Mouse (Mus musculus) intestine, embryonic 16.5 days (tissue): ENCODE measurements around the gene Zic2. TPM values are rescaled to one million over a fixed set of nuclear protein-coding genes. Genes with fewer than 3 reads are reported as not detected.
"Not testable (repeated sequence)": the region's sequence is repeated elsewhere in the genome, so short reads cannot be mapped to it uniquely, and the experiment has no call there.

ENCODE experiments used
- ATAC-seq: fragments of 200-750 bp; cut with Nextera tagmentation; 2 replicates; pipeline ENCODE4 v1.8.0; 2017; ENCODE audit warnings: moderate TSS enrichment, moderate library complexity
- H3K27ac ChIP-seq: fragments of 300-500 bp; sonication (generic); 2 replicates; pipeline ENCODE4 v1.5.1; 2014; ENCODE audit warnings: mild to moderate bottlenecking, low read length
- H3K27me3 ChIP-seq: fragments of 300-500 bp; sonication (generic); replicated peaks from 2 replicates; pipeline ENCODE4 v1.6.1; 2014; ENCODE audit warnings: low read length, control low read depth, mixed read lengths; ENCODE audit not compliant: control insufficient read depth, insufficient read depth
- H3K36me3 ChIP-seq: fragments of 300-500 bp; sonication (generic); 2 replicates; pipeline ENCODE4 v1.6.1; 2014; ENCODE audit warnings: low read length, control low read depth; ENCODE audit not compliant: control insufficient read depth, insufficient read depth
- H3K4me1 ChIP-seq: fragments of 300-500 bp; sonication (generic); 2 replicates; pipeline ENCODE4 v1.6.1; 2014; ENCODE audit warnings: low read length, control low read depth, mixed read lengths; ENCODE audit not compliant: control insufficient read depth, insufficient read depth
- H3K4me2 ChIP-seq: fragments of 300-500 bp; sonication (generic); 2 replicates; pipeline ENCODE4 v1.6.1; 2014; ENCODE audit warnings: low read depth, low read length, control low read depth
- H3K4me3 ChIP-seq: fragments of 300-500 bp; sonication (generic); 2 replicates; pipeline ENCODE4 v1.5.1; 2014; ENCODE audit warnings: mild to moderate bottlenecking, low read length
- H3K9ac ChIP-seq: fragments of 300-500 bp; sonication (generic); 2 replicates; pipeline ENCODE4 v1.6.1; 2014; ENCODE audit warnings: low read depth, low read length
- H3K9me3 ChIP-seq: fragments of 300-500 bp; sonication (generic); 2 replicates; pipeline ENCODE4 v1.6.1; 2016; ENCODE audit warnings: low read length, control low read depth; ENCODE audit not compliant: control insufficient read depth
- WGBS: fragments of 180-500 bp; shearing (Covaris S2); extraction: QIAGEN DNeasy Blood & Tissue Kit; methylation state at CpG from one replicate; pipeline ENCODE4 v1.1.7; 2014; 5-methylcytosine and 5-hydroxymethylcytosine counted together
- polyA plus RNA-seq: library from polyadenylated mRNA; unstranded; fragments of >200 nt; fragmentation: Nextera tagmentation; extraction: Ambion mirVana; gene quantifications from 2 replicates; pipeline ENCODE4 v1.2.1, GENCODE M21; 2015

Zic2 gene
- polyA plus RNA-seq, 1 experiment from 2014 or later = not detected

DNA sequence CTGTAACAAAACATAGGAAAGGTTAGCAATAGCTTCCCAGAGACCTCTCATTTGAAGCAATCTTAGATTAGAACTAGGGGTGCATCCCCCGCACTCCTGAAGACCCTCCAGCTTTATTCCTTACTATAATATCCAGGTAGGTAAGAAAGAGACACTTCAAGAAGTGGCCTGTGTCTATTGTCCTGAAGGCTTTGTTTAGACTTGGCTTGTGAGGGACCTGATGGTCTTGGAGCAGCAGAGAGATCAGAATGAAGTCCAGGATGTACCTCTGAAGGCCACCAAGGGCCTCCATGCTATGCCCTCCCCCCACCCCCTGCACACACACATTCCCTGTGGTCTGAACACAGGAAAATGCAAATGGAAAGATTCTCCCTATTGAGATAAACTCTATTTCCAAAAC, 15.5 kb upstream of the Zic2 start:
- Histone ChIP-seq H3K27ac (no peak overlapping the region), H3K9ac (no peak overlapping the region), H3K4me3 (no peak overlapping the region), H3K4me1 (peaks cover 14% of the 10 kb centered on the region), H3K4me2 (no peak overlapping the region), H3K27me3 (peaks cover 53% of the 10 kb centered on the region), H3K36me3 (no peaks in the 10 kb centered on the region), H3K9me3 (no peaks in the 10 kb centered on the region)
- ATAC-seq = no peak
- WGBS = 86% methylated on average over 1 of the region's 1 CpGs

DNA sequence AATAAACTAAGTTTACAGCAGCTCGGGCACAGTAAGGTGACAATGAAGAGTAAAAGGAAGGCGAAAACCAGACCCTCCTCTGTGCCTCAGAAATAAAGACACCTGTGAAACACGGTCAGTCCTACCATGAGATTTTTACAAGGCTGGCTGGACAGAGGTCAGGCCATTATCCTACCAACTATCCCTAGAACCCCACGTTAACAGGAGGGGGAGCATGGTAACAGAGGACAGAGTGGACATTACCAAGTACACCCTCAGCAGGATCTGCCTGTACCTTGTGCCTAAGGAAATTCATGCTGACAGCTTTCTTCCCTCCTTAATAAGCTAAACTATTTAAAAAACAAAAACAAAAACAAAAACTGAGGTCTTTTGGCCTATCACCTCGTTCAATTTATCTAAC, 15.0 kb upstream of the Zic2 start:
- no peaks in the 10 kb centered on the region for H3K36me3 ChIP-seq
- no peaks in the 10 kb centered on the region for H3K9me3 ChIP-seq
- peaks cover 17% of the 10 kb centered on the region for H3K4me1 ChIP-seq
- no peak for ATAC-seq
- H3K9ac ChIP-seq = no peak overlapping the region
- H3K4me2 ChIP-seq = no peak overlapping the region
- peaks cover 53% of the 10 kb centered on the region for H3K27me3 ChIP-seq
- 49% methylated on average over 5 of the region's 5 CpGs for WGBS
- no peak overlapping the region for H3K4me3 ChIP-seq
- H3K27ac ChIP-seq = no peak overlapping the region

DNA sequence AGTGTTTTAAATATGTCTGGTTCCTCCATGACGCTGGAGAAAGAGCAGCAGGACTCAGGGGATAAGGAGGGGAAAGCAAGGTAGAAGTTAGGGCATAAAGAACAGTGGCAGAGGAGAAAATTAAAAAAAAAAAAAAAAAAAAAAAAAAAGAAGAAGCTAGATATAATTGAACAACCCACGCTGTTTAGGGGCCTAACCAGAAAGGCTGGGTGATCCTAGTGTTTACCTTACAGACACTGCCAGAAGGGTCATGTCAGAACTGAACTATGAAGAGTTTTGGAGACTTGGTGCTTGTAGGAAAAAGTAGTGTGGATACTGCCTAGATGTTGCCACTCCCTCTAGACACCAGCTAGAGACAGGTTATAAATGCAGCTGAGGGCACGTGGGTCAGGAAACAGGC, 13.7 kb upstream of the Zic2 start:
- WGBS = 33% methylated on average over 3 of the region's 3 CpGs
- ATAC-seq = no peak

DNA sequence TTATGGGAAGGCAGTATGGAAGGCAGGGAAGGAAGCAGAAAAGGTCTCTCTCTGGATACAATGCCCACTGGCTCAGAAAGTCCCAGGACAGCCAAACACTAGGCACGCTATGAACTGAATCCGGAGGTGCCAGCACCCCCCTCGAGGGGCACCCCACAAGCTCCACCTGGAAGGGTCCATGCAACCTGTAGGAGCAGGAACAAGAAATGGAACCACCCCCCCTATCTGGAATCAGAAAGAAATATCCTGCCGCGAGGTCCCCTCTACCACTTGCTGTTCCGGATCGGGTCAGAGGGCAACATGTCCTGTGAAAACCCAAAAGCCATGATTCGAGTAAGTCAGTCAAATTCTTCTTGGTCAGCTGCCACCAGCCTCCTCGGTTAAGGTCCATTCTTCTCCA, 13.3 kb upstream of the Zic2 start:
- no peaks in the 10 kb centered on the region for H3K36me3 ChIP-seq
- no peaks in the 10 kb centered on the region for H3K9me3 ChIP-seq
- H3K4me2 ChIP-seq = no peak overlapping the region
- no peak overlapping the region for H3K9ac ChIP-seq
- H3K27me3 ChIP-seq = peaks cover 66% of the 10 kb centered on the region
- H3K4me1 ChIP-seq = peaks cover 17% of the 10 kb centered on the region
- 28% methylated on average over 9 of the region's 9 CpGs for WGBS
- H3K4me3 ChIP-seq = no peak overlapping the region
- no peak overlapping the region for H3K27ac ChIP-seq
- no peak for ATAC-seq

More for the DNA sequence above, 13.7 kb upstream of the Zic2 start:
- H3K36me3 ChIP-seq = no peaks in the 10 kb centered on the region
- H3K4me2 ChIP-seq = no peak overlapping the region
- no peak overlapping the region for H3K4me3 ChIP-seq
- no peak overlapping the region for H3K27ac ChIP-seq
- H3K4me1 ChIP-seq = peaks cover 17% of the 10 kb centered on the region
- H3K27me3 ChIP-seq = peaks cover 61% of the 10 kb centered on the region
- no peak overlapping the region for H3K9ac ChIP-seq
- no peaks in the 10 kb centered on the region for H3K9me3 ChIP-seq

DNA sequence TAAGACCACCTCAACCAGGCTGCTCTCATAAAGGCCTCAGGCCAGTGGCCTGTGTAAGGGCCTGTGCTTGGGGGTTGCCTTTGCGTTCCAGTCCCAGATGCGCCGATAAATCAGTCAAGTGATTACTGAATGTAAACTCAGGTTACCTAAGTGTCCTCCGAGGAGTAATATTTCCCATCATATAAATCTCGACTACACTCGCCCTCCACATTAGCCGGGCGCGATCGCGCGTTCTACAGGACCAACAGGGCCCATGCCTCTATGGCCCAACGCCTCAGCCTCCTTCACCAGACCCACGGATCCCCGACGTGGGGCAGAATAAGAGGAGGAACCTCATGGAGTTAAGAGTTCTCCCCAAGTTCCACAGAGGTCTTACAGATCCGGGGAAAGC, 12.6 kb upstream of the Zic2 start:
- Histone ChIP-seq H3K9ac (no peak overlapping the region), H3K27me3 (peaks cover 70% of the 10 kb centered on the region), H3K4me2 (no peak overlapping the region), H3K27ac (no peak overlapping the region), H3K9me3 (no peaks in the 10 kb centered on the region), H3K4me1 (peaks cover 17% of the 10 kb centered on the region), H3K4me3 (no peak overlapping the region), H3K36me3 (no peaks in the 10 kb centered on the region)
- no peak for ATAC-seq
- 16% methylated on average over 17 of the region's 17 CpGs for WGBS

DNA sequence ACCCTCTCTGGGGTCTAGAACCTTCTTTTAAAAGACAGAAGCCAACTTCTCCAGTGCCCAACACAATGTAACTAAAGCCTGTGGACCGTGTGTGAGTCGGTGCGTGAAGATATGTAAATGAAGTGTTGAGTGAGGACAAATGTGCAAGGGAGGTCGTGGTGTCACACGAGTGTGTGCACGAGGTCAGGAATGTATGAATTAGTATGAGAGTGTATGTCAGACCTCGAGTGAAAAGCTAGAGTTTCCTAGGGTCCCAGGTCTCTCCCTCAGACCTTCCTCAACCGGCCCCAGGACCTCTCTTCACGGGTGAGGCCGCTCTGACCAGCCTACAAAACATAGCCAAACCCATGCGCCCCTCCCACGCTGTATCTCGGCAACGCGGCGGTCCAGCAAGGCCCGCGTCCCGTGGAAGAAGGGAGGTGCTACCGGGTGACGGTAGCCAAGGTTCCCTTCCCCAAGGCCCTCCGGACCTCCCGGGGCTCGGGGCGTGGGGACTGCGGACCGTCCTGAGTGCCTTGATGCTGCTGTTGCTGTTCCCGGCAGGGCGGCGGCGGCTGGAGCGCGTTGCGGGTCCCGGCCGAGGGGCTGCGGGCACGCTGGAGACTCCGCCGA, 12.0 kb upstream of the Zic2 start:
- peaks cover 75% of the 10 kb centered on the region for H3K27me3 ChIP-seq
- 2% methylated on average over 40 of the region's 40 CpGs for WGBS
- H3K36me3 ChIP-seq = no peaks in the 10 kb centered on the region
- peak overlapping the region; percentile 94 for H3K4me2 ChIP-seq
- H3K27ac ChIP-seq = no peak overlapping the region
- H3K4me1 ChIP-seq = peaks cover 17% of the 10 kb centered on the region
- no peak for ATAC-seq
- H3K4me3 ChIP-seq = peak overlapping the region; percentile 55
- H3K9ac ChIP-seq = no peak overlapping the region
- no peaks in the 10 kb centered on the region for H3K9me3 ChIP-seq

DNA sequence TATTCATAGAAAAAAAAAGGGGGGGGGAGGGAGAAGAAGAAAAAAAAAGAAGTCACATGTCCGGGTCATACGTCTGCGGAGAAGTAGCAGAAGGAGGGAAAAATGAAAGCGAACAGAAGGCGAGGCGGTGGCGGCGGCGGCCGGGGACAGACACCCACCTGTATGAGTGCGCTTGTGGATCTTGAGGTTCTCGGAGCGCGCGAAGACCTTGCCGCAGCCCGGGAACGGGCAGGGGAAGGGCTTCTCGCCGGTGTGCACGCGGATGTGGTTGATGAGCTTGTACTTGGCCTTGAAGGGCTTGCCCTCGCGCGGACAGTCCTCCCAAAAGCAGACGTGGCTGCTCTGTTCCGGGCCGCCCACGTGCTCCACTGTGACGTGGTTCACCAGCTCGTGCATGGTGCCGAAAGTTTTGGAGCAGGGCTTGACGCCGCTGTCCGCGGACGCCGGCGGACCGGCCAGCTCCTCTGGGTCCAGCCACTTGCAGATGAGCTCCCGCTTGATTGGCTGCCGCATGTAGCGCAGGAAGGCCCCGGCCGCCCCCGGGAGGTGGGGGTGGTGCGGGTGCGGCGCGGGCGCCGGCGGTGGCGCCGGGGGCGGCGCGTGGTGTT, 11.4 kb upstream of the Zic2 start:
- H3K27ac ChIP-seq, H3K36me3 ChIP-seq, H3K9me3 ChIP-seq: not testable (repeated sequence)
- peaks cover 82% of the 10 kb centered on the region for H3K27me3 ChIP-seq
- peaks cover 17% of the 10 kb centered on the region for H3K4me1 ChIP-seq
- peak; percentile 69 for ATAC-seq
- peak overlapping the region; percentile 55 for H3K4me3 ChIP-seq
- H3K9ac ChIP-seq = 0 out of 2 replicates have a peak overlapping the region, but pooled peaks have one; percentile 19
- H3K4me2 ChIP-seq = peak overlapping the region; percentile 94
- WGBS = under 1% methylated on average over 58 of the region's 58 CpGs

DNA sequence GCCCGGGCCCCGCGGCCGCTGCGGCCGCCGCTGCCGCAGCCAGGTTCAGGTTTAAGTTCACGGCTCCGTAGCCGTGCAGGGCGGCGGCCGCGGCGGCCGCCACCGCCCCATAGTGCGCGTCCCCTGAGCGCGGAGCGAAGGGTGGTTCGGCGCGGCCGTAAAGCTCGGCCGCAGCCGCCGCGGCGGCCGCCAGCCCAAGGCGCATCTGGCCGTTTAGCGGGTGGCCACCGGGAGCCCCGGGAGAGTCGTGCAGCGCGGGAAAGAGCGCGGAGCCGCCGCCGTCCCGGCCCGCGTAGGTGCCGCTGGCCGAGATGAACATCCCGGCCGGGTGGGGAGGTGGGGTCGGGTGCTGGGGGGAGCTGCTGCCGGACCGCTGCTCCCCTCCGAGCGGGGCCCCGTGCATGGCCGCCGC, 10.9 kb upstream of the Zic2 start:
- Histone ChIP-seq H3K36me3 (no peaks in the 10 kb centered on the region), H3K27ac (no peak overlapping the region), H3K4me1 (peaks cover 17% of the 10 kb centered on the region), H3K4me3 (peak overlapping the region; percentile 55), H3K9me3 (no peaks in the 10 kb centered on the region), H3K27me3 (peaks cover 87% of the 10 kb centered on the region), H3K4me2 (peak overlapping the region; percentile 94), H3K9ac (peak overlapping the region; percentile 19; the same call in 1 of the 2 replicates)
- ATAC-seq = peak; percentile 55
- WGBS = under 1% methylated on average over 46 of the region's 62 CpGs

DNA sequence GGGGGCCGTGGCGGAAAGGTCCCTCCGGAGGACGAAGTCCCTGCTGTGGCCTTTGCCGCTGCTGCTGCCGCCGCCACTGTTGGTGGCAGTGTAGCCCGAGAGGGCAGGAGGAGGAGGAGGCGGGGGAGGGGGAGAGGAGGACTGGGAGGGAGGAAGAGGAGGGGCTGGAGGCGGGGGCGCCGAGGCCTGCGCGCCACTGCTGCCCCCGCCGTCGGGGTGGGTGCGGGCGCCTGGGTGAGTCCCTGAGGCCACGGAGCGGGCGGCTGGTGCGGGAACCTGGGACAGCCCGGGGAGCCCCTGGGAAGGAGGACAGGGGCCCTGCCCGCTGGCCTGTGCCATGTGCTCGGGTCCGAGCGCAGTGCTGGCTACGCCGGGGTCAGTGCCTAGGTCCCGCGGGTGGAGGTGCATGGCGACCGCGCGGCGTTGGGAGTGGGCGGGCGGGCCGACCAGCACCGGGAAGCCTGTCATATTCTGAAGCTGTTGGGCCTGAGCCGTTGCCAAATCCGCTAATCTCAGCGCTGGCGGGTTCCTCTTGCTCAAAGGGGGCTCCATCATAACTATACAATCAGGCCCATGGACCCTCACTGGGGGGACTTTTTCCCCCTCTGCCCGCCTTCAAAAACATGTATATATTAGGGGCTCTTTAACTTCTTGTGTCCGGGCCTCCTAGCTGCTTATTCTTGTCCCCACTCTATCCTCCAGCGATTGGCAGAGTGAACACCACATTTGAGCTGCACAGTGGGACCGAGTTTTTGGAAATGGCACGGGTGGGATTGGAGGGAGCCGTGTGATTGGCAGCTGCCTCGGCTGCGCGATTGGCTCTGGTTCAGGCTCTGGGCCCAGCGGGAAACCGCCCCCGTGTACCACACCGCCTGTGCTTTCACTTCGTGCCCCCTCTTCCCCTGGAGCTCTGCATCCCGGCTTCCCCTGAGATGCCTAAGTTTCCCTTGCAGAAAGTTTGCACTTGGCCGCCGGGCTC, 10.2 kb upstream of the Zic2 start, which contains the start of gene Zic5:
Zic5 (minus strand) TSS at position 915 of the 979 bp plus-strand sequence.
- H3K4me1 ChIP-seq = peaks cover 17% of the 10 kb centered on the region
- peak within 1 kb of the TSS; percentile 94 for H3K4me2 ChIP-seq
- H3K27me3 ChIP-seq = peaks cover 85% of the 10 kb centered on the region
- H3K27ac ChIP-seq = no peak within 1 kb of the TSS
- H3K9me3 ChIP-seq = no peaks in the 10 kb centered on the region
- H3K9ac ChIP-seq = peak within 1 kb of the TSS; percentile 19; the same call in 1 of the 2 replicates
- peak within 1 kb of the TSS; percentile 55 for H3K4me3 ChIP-seq
- ATAC-seq = peak; percentile 24
- no peaks in the 10 kb centered on the region for H3K36me3 ChIP-seq
- under 1% methylated on average over 57 of the region's 62 CpGs for WGBS
